Mouse (Mus musculus) brain, embryonic 18.5 days (tissue): ENCODE measurements at regions not wholly inside any gene's neighbourhood (a gene's known extent, or its start where the extent isn't known, plus 50 kb on each side); places are given as distances from the start of the nearest gene placed in this dataset.

ENCODE experiments used
- DNase-seq: peaks from one replicate; pipeline ENCODE4 v3.0.0-alpha.2; 2012; ENCODE audit warnings: low read depth, low spot score

- no peak for DNase-seq
Measured at GRCm38 (mm10) chr4:84032505-84032904, 507.2 kb downstream of the Ccdc171 start.

GRCm38 (mm10) chr4:84035347-84035746, 510.0 kb downstream of the Ccdc171 start:
- no peak for DNase-seq

DNA sequence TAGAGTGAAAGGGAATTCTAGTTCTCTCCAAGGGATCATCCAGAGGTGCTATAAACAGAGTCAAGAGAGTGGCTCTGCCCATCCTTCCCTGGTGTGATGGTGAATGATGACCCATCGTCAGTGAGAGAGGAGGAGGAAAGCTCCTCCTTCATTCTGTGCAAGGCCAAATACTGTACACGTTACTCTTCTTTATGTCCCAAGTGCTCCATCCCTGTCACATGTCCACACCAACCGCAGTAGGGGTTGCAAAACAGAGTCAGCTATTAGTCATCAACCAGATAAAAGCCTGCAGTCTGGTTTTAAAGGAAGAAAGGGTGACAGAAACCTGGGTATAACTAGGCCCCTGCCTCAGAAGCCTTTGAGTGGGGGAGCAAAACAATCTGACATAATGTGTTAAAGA, 512.2 kb downstream of the Ccdc171 start:
- DNase-seq, result no peak

- no peak for DNase-seq
Measured at GRCm38 (mm10) chr4:84050243-84050642, 524.9 kb downstream of the Ccdc171 start.

GRCm38 (mm10) chr4:84056863-84057502, 531.6 kb downstream of the Ccdc171 start:
- DNase-seq, result no peak

GRCm38 (mm10) chr4:84060187-84060586, 534.8 kb downstream of the Ccdc171 start:
- no peak for DNase-seq

GRCm38 (mm10) chr4:84063755-84064154, 538.4 kb downstream of the Ccdc171 start:
- no peak for DNase-seq

GRCm38 (mm10) chr4:84064614-84065456, 539.5 kb downstream of the Ccdc171 start:
- DNase-seq, result no peak

DNA sequence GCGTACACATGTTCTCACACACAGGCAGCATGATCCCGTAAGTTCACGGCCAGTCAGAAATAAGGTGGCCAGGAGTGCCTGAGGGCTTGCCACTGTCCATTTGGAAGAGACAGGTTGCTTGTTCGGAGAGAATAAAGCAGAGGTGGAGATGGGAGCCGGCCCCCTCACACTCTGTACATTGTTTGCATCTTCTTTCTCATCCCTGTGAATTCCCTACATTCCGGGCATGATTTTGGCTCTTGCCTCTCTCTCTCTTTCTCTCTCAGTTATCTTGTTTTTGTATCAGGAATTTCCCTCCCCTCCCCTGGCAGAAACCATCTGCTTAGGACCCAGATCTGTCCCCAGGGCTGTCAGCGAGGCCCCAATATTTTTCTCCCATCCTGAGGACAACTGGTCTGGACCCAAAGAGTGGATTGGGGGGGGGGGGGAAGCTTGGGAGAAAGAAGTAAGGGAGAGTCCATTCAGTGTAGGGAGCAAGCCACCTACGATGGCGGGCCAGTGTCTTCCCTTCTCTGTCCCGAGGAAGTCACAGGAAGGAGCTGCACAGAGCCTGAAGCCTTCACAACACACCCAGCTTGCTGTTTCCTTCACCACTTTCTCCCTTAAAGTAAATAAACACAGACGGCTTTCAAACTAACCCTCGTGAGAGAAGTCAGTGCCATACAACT, 540.2 kb downstream of the Ccdc171 start:
- no peak for DNase-seq

DNA sequence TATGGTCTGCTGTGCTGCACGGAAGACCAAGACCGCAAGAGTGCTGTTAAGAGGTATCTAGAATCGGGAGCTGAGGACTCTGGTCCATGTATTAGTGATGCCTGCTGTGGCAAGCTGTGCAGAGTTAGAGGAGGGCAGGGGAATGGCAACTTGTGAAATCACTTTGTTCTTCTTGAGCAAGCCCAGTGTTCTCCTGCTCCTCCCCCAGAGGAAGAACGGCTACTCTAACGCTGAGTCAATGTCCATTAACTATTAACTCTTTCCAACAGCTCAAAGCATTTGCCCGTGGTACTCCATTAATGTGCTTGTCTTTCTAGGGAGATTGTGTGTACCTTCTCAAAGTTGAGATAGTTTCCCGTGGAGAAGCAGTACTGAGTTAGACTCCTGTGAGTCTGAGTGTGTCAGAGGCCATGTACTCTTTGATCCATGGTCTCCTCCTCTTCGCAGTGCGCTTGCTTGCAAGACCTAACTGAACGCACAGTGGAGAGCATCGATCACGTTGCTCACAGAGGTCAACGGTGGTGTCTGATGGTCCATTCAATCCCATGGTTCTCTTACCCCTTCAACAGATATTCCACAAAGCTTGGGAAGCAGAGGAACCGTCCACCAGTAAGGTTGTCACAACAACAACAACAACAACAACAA, 542.7 kb downstream of the Ccdc171 start:
- DNase-seq, result no peak

DNA sequence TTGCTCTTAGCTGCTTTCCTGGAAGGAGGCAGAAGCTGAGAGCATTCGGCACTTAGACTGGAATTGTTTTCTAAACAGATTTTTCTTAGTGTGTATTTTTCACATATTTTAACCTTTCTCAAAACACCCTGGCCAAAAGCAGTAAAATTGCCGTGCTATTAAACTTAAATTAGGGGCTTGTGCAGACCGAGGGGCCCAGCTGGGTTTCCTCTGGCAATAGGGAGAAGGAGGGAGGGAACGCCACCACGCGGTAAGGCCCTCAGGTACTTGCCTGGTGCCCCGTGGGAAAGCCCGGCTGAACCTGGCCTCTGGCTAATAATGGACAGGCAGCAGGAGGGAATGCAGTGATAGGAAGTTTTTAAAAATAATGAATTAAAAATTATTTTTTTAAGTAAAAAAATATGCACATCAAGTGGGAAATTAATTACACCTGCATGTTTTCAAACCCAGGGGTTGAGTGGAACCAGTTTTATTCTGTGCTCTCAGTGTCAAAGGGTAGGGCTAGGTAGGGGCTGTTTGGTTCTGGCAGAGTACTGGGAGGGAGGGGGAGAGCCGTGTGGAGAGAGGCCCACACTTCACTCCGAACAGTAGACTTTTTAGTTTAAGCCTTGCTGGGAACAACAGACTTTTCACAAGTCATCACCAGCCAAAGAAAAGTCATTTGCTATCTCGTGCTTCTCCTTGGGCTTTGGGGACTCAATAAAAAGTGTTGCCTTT, 543.8 kb downstream of the Ccdc171 start:
- DNase-seq, result no peak

- DNase-seq, result no peak
Measured at GRCm38 (mm10) chr4:84069681-84070080, 544.3 kb downstream of the Ccdc171 start.

DNA sequence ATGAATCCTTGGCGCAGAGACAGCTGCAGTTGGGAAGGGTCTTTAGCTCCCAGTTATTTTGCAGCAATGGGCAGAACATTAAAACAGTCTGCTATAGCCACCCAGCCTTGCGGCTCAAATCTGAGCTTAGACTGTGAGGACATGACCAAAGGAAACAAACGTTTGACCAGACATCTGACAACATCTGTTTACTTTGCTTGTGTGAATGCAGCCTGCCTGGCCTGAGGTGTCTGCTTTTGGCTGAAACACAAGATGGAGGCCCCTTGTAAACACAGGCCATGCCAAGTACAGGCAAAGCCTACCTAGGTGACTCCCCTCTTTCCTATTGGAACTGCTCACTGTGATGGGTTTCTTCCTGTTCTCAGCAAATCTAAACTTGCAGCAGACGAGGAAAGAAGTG, 544.7 kb downstream of the Ccdc171 start:
- no peak for DNase-seq

DNA sequence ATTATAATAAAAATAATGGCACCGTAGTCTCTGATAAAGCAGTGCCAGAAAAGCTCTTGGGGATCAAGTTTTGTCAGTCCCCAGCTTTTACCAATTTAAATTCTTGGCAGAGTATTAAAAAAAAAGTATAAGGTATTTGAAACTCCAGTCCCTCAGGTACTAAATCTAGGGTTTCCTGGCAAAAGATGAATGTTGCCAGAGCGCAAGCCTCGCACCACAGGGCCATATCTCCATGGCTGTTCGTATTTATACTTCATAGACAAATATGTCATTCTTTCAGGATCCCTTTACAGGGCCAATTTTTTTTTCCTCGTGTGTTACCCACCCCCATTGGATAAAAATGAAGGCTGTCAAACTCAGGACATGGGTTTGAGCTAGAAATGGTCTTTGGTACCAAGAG, 546.8 kb downstream of the Ccdc171 start:
- DNase-seq, result no peak

DNA sequence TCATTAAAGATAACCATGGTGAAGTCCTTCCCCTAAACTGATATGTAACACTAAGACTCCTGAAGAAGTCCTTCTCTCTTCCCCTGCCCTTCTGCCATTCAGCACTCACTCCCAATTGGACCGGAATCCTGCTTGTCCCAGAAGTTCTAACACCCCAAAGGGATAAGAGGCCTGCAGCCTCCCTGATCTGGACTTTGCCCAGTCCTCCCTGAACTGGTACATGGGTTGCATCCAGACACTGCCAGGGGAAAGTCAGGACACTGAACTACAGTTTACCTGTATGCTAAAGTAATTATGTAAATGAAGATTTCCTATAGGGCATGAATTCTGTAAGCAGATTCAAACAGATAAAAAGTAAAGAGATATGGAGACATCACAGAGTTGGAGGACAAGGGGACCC, 551.2 kb downstream of the Ccdc171 start:
- no peak for DNase-seq

GRCm38 (mm10) chr4:84079516-84079915, 554.2 kb downstream of the Ccdc171 start:
- no peak for DNase-seq

DNA sequence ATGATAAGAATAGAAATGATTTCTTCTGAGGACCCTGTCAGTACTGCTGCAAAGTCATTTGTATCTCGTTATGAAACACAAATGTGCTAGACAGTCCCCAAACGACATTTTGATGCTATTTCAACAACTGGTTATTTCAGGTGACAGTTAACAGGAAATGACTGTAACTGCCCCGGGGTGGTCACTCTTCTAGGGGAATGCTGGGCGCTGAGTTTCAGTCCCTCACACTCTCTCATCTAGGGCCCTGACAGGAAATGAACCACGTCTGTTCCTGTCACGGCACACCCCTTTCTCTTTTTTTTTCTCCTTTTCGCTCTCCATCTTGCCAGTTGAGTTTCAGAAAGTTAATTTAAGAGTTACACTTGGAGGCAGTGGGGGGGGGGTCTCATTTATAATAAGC, 556.2 kb downstream of the Ccdc171 start:
- DNase-seq, result no peak

DNA sequence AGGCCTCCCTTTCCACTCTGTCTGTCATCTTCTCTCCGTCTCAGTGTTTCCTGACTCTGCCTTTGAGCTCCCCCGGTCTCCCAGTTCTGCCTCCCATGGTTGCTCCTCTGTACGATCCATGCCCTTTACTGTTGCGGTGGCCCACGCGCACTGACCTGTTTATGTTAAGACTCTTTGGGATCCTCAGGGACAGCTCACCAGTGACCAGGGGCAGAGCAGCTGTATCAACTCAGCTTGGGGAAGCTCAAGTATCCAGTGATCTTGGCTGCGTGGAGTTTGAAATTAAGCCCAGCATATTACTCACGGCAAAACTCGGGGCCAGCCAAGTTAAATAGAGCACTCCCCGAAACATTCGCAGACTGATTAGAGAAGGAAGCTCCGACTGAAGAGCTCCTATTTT, 562.8 kb downstream of the Ccdc171 start:
- no peak for DNase-seq

DNA sequence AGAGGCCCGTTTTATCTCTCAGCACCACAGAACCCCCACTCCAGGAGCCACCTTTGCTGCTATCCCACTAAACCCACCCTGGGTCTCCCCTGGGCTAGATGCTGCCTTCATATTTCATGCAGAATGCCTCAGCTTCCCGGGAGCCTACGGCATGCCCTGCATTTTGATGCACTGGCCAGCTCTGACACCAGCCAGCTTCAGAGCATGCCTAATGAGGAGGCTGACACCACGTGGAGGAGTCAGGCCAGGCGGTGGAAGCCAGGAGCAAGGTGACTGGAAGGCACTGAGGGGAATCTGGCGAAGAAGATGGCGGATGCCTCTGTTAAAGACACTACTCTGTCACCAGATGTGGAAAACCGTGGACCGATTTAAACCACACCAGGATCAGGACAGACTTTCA, 567.2 kb downstream of the Ccdc171 start:
- no peak for DNase-seq

GRCm38 (mm10) chr4:84095237-84095636, 569.9 kb downstream of the Ccdc171 start:
- DNase-seq, result no peak

DNA sequence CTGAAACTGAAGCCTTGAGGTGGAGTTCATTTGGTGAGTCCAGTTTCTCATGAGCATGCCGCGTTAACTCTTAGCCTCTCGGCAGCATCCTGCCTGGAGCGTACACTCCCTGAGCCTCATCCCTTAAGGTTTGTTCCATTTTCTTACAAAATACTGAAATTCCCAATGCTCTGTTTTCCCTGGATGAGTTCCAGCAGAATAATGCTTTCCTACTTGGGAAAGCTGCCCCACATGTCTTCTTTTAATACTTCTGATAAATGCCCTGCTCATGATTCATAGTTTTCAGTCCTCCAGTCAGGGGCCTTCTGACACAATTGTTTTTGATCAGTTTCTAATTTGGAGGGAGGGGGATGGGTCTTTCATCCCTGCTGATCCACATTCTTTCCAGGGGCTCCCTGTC, 570.7 kb downstream of the Ccdc171 start:
- DNase-seq, result no peak

DNA sequence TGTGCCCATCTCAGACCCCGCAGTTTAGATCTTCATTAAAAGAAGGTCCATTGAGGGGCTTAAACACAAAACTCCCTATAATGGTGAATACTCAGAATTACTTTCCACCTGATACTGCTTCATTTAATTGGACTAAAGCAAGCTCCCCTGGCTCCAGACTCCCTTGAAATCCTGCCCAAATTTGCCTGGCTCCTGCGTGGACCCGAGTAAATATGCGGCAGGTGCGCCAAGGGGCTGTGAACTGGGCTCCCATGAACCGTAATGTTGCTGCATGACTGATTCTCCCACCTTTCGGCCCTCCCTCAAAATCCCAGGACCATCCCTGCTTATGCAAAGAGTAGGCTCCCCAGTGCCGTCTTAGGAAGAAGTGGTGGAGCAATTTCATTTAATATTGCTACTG, 573.7 kb downstream of the Ccdc171 start:
- DNase-seq, result no peak
